Mouse (Mus musculus) granulocyte monocyte progenitor cell, adult 5-6 weeks (primary cell): Measurements from ENCODE around the gene Wdr93. TPM values are rescaled to one million over a fixed set of nuclear protein-coding genes. Genes with fewer than 3 reads are reported as not detected.
A peak's percentile ranks its signal among the peaks of the same experiment; 100 is the strongest.
"Not testable (repeated sequence)": the region's sequence is repeated elsewhere in the genome, so short reads cannot be mapped to it uniquely, and the experiment has no call there.

Experiments used
- ATAC-seq: replicated peaks from 2 replicates; pipeline ENCODE4 v1.8.0; 2016; ENCODE audit warnings: mild to moderate bottlenecking, moderate TSS enrichment, inconsistent platforms; ENCODE audit not compliant: poor library complexity, severe bottlenecking
- total RNA-seq, 2 experiments: library from RNA; stranded (forward) in 1 of 2; stranded (reverse) in 1 of 2; fragments of 200-712, 200-1000 nt in 1 of 2; fragments of >200 nt in 1 of 2; fragmentation: Nextera tagmentation in 1 of 2; gene quantifications; 2 replicates each; pipeline ENCODE4 v1.2.3; 2014 to 2017

Wdr93 gene
- total RNA-seq, 2 experiments from 2014 or later: not detected

DNA sequence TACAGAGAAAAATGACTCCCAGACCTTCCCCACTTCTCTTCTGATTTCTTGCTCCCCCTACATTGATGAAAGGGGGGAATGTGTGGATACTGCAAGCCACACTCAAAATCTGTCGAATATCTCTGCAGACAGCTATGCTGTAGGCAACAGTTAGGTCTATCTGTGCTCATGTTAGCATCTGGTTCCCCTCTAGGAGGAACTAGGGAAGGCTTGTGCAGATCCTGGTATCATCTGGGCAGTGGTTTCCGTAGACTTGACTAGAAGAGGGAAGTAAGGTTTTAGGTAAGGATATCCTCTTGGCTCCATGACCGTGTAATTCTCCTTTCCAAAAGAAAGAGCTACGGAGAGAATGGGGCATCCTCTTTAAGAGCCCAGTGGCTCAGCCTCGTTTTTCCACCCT lies 1.6 kb downstream of the Wdr93 start:
- ATAC-seq: peak; percentile 85

GRCm38 (mm10) chr7:79747659-79748058 lies 4.7 kb downstream of the Wdr93 start:
- no peak for ATAC-seq

- ATAC-seq: no peak
These were observed 6.5 kb downstream of the Wdr93 start for GRCm38 (mm10) chr7:79749511-79749910.

- no peak for ATAC-seq
These were observed 13.4 kb downstream of the Wdr93 start for GRCm38 (mm10) chr7:79756334-79756733.

- no peak; the same call in 1 of the 2 replicates for ATAC-seq
These were observed 15.2 kb downstream of the Wdr93 start for GRCm38 (mm10) chr7:79758176-79758575.

DNA sequence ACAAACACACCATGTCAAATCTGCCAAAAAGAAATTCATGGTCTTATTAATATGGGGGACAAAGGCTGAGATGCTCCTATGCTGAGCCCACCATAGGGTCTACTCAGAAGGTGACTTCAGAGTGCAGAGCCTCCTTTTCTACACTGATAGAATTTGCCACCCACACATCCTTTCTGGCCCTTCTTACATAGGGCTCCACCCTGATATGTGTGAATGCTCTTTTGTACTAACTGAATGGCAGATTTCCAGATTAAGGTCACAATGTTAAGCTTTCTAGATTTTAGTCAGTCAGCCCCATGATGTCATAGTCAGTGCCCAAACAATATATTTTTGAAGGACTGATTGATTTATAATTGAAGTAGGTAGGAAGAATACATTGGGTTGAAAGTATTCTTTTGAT lies 16.8 kb downstream of the Wdr93 start:
- no peak for ATAC-seq

DNA sequence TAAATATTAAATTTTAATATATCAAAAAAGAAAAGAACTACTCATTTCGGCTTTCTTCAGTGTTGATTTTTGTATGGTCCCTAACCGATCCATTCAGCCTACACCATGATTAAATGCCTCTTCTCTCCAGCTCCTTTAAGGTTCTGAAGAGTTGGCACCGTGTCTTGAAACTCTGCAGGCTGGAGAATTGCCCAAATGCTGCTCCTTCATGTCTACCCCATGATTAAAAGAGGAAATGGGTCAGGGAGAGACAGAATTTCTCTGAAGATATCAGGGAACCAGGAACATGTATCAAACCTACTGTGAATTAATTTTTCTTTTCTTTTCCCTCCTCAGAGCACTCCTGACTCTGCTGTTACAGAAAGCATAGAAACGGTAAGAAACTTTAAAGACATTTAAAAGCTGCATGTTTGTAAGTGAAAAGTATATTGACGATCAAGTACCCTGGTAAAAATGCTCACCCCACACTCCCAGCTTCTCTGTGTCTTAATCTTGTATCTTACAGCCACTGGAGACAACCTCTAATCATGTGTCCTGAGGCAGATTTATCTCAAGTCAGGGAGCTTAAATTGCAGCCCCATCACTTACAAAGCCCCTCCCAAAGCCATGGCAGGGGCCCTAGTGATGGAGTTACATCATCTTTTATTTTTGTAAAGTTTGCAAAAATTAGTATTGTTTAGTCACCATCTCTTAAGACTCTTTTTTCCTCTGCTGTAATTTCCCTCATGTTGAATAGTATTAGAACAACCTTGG lies 18.3 kb downstream of the Wdr93 start:
- no peak for ATAC-seq

DNA sequence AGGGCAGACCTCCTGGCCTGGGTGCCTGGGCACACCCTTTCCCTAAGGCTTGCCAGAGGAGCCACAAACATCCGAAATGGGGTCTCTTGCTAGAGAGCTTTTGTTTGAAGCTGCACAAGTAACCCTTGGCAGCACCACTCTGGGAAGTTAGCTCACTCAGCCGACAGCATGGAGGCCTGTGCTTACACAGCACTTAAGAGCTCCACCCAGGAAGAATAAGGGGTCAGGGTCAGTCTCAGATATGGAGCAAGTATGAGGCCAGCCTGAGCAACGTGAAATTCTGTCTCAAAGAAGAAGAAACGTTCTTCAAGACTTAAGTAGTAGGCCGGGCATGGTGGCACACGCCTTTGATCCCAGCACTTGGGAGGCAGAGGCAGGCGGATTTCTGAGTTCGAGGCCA lies 19.1 kb downstream of the Wdr93 start:
- no peak for ATAC-seq

GRCm38 (mm10) chr7:79765991-79766390 lies 23.0 kb downstream of the Wdr93 start:
- ATAC-seq: no peak

GRCm38 (mm10) chr7:79769664-79770063 lies 26.7 kb downstream of the Wdr93 start:
- ATAC-seq: no peak

DNA sequence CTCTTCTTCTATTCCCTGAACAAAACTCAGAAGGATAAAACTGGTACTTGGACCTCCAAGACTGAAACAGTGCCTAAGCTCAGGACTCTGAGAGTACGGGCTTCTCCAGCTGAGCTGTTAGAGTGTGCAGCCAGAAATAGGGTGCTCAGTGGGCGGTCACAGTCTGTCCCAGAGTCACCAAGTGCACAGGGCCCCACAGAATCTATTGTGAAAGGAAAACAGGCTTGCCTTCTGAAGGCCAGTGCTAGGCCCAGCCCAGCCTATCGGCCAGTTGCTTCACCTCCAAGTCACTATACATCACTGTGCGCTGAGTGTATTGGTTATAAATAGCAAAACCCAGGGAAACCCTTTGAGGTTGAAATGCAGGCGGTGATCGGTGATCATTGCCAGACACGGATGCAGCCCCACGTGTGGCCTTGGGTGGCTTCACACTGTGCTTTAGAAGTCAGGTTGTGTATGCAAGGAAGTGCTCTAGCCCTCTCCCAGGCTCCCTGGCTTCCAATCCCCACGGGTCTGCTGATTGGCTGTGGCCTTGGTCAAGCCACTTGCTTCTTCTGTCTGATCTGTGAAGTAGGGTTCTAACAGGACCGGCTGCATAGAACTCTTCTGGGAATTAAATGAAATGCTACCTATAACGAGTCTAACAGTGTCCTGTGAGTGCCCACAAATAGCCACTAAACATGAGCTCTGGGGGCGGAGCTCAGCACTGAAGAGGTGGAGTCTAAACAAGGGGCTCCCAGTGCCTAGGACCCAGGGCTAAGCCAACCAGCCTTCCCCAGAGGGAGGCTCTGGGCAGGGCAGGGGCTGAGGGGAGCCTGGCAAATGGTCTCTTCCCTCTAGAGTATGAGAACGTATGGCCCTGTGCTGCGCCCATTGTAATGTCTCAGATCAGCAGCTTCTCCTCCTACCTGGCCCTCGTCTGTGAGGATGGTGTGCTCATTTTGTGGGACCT lies 28.9 kb downstream of the Wdr93 start:
- no peak for ATAC-seq

DNA sequence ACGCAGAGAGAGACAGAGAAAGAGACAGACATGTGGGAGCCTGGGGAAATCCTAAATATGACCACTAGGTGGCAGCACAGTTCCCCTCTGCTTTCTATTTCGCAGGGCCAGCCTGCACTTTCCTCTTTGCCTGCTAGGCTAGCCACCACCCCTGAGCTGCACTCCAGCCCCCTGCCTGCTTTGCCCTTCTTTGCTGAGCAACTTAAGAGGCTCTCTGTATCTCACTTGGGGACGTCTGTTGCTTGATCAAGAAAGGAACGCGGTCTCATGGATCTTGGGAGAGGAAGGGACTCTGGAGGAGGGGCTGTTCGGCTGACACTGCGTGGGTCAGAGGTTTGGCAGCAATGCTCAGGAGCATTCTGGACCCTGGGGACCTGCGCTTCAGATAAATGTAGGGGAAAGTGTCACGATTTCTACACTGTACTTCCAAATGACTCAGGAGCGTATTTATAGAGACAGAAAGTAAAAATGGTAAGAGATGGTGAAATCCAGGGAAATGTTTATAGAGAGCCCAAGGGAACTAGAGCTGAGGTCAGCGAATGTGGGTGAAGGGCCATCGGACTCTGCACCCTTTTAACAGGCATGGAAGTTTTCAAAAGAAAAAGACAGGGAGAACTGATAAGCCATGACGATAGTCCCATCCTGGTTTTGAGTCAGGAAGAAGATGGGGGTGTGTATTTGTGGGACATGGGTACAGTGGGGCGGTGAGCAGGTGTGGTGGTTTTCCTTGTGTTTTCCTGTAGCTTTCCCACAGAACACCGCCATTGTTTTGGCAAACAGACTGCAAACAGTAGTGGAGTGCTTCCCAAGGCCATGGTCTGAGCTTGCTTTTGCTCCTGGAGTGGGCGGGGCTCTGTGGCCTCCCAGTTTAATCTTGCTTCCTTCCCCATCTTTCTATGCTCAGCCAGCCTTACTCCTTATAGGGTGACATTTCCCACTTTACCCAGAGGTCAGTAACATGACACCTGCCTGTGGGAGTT lies 38.0 kb downstream of the Wdr93 start:
- peak; percentile 84 for ATAC-seq

DNA sequence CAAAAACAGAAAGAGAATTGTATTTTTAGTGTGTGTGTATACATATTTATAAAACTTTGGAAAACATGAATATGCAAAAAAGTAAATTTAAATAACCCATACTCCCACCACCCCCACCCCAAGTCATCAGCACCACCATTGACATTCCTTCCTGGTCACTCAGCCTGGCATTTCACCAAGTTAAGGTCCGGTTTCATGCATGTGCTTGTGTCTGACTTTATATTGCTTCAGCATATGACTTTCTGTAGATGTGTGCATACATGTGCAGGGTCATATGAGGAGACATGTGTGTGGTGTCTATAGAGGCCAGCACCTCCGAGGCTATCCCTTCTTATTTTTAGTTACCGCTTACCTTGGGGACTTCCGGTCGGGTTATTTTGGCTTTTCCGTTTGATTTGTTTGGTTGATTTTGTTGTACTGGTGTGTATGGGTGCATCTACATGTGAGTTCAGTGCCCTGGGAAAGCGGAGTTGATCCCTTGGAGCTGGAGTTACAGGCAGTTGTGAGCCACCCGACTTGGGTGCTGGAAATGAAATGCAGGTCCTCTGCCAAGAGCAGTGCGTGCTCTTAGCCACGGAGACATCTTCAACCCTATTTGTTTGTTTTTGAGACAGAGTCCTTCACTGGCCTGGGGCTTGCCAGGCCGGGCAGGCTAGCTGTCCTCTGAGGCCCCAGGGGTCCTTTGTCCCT lies 39.0 kb downstream of the Wdr93 start:
- no peak for ATAC-seq

DNA sequence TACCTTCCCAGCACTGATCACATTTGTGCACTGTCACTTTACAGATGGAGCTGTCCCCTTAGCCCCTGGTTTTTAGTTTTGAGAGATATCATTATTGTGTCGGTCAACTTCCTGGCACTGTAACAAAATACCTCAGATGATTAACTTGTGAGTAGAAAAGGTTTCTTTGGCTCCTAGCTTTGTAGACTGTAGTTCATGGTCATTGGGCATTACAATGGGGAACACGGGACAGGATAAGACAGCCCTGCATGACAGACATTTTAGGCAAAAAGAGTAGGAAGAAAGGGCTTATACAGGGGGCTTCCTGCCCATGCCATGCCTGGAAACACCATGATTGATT lies 39.5 kb downstream of the Wdr93 start:
- no peak for ATAC-seq

DNA sequence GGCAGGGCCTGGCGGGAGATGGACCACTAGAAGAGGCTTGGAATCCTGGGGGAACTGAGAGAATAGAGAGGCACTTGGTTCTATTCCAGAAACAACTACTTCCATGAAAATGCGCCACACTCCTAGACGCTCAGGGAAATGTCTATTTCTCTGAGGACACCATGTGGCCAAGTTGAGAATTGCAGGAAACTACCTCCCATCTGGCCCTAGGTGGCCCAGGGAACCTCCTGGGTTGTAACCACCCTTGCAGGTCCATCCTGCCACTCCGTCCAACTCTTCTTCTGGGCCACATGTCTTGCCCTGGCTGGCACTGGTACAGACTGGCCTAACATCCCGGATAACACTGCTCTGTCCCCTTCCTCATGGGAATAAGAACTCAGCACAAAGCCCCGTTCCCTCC lies 43.3 kb downstream of the Wdr93 start:
- peak; percentile 75 for ATAC-seq

GRCm38 (mm10) chr7:79789812-79790211 lies 46.8 kb downstream of the Wdr93 start:
- ATAC-seq: not testable (repeated sequence)

DNA sequence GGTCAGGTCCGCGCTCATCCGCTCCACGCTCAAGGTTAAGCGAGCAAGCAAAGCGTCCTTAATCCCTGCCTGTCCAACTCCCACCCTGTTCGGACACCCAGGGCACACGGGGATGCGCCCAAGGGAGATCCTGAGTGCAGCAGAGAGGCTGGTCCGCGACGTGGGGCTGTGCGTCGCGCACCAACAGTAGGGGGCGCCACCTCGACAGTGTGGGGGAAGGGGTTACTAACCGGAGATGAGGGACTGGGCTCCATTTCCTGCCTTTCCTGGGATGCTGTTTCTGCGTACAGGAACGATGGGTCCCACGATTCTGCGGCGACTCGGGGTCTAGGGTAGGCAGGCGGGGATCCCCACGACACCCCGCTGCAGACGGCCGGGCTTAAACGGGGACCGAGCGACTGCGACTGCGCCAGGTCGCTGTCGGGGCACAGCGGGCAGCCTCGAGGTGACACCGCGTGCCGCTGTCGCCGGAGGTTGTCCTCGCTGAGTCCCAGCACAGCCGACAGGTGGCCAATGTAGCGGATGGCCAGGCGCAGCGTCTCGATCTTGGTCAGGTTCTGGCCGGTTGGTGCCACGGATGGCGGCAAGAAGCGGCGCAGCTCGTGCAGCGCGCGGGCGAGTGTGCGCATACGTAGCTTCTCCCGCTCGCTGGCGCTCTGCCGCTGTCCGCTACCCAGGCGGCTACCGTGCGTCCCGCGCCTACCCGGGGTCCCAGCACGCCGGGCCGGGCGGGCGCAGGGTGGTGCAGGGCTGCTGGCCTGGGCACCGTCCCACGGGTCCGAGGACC lies 49.9 kb downstream of the Wdr93 start:
- ATAC-seq: peak; percentile 55

- no peak for ATAC-seq
These were observed 50.7 kb downstream of the Wdr93 start, which contains the start of gene Mesp1 for GRCm38 (mm10) chr7:79793688-79794087. Gene Mesp1 (minus strand): TSS chr7:79793788.

DNA sequence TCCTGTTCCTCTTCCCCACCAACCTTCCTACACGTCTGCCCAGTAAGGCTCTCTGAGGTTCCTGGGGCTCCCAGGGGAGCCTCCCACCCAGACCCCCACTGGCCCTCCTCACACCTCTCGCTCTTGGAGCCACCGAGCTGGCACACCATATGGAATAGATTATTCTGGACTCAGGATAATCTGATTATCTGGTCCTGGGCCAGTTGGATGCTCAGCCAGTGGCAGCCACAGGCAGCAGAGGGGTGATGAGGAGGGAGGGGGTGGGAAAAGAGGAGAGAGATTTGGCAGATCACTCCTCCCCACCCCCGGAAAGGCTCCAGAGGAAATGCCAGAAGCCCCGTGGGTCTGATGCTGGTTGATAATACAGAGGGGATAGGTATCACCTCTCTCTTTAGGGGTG lies 55.6 kb downstream of the Wdr93 start:
- ATAC-seq: no peak
